Mouse (Mus musculus): Measurements from ENCODE around the gene Mpp3.

DNA sequence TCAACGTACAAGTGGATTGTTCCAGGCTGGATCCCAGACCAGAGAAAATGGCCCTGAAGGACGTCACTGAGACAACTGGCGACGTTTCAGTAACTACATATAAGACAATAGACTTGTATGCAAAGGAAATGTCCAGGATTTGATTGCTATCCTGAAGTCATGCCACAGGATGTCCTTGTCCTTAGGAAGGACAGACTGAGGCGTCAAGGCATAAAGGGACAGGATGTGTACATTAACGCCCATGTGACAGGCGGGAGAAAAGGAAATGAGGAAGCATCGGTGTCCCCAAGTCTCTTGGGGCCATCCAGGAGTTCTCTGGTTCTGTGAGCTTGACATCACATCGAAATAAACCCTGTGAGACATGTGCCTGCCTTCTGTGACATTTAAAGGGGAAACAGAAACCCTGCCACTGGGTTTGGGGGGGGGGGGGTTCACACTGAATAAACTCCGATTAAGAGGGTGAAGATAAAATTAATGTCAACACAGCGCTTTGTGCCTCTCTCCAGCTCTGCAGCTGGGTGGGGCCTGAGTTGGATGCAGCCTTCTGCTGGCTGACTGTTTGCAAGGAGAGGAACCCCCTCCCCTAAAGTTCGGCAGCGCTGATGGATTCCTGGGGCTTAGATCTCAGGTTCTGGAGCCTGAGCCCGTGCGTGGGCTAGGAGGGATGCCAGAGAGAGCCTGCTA is 19.2 kb downstream of the Mpp3 start:
- no peak for TF ChIP-seq CTCF (IDR thresholded peaks at IDR 0.05; ENCODE audit: low read depth)
- peak; percentile 95 for TF ChIP-seq EP300 (IDR thresholded peaks at IDR 0.05; ENCODE audit: low read depth)
